Mouse (Mus musculus): ENCODE data around the gene D430041D05Rik. TPM values are rescaled to one million over a fixed set of nuclear protein-coding genes. Genes with fewer than 3 reads are reported as not detected.
A peak's percentile ranks its signal among the peaks of the same experiment; 100 is the strongest.

D430041D05Rik gene
- polyA plus RNA-seq, 1 experiment from 2014 or later = 11.8 TPM

- no peaks in the 10 kb centered on the region for H3K9me3 ChIP-seq
- no peaks in the 10 kb centered on the region for H3K27me3 ChIP-seq
- H3K4me2 ChIP-seq (replicated peaks) = no peak overlapping the region
- H3K9ac ChIP-seq (replicated peaks) = no peak overlapping the region
- H3K4me3 ChIP-seq = no peak overlapping the region
- H3K27ac ChIP-seq (replicated peaks) = no peak overlapping the region
- no peaks in the 10 kb centered on the region for H3K36me3 ChIP-seq
- no peak for ATAC-seq (replicated peaks)
- WGBS = 66% methylated on average over 6 of the region's 6 CpGs
- H3K4me1 ChIP-seq = peaks cover 19% of the 10 kb centered on the region
Observed at GRCm38 (mm10) chr2:104371606-104372130, 39.1 kb downstream of the D430041D05Rik start.

GRCm38 (mm10) chr2:104367836-104368298 lies 42.9 kb downstream of the D430041D05Rik start:
- WGBS = 3% methylated on average over 6 of the region's 6 CpGs
- ATAC-seq (replicated peaks) = peak; percentile 93
- Histone ChIP-seq H3K36me3 (no peaks in the 10 kb centered on the region), H3K4me1 (peaks cover 19% of the 10 kb centered on the region), H3K4me2 (replicated peaks) (no peak overlapping the region), H3K27me3 (no peaks in the 10 kb centered on the region), H3K4me3 (no peak overlapping the region), H3K9me3 (no peaks in the 10 kb centered on the region), H3K27ac (replicated peaks) (peak overlapping the region; percentile 81), H3K9ac (replicated peaks) (no peak overlapping the region)

- peak overlapping the region; percentile 81 for H3K27ac ChIP-seq (replicated peaks)
- ATAC-seq (replicated peaks) = peak; percentile 29
- no peak overlapping the region for H3K9ac ChIP-seq (replicated peaks)
- no peak overlapping the region for H3K4me2 ChIP-seq (replicated peaks)
- no peaks in the 10 kb centered on the region for H3K27me3 ChIP-seq
- no peaks in the 10 kb centered on the region for H3K9me3 ChIP-seq
- no peaks in the 10 kb centered on the region for H3K36me3 ChIP-seq
- H3K4me3 ChIP-seq = no peak overlapping the region
- WGBS = 54% methylated on average over 2 of the region's 2 CpGs
- H3K4me1 ChIP-seq = peaks cover 19% of the 10 kb centered on the region
Observed at GRCm38 (mm10) chr2:104367291-104367690, 43.5 kb downstream of the D430041D05Rik start.

DNA sequence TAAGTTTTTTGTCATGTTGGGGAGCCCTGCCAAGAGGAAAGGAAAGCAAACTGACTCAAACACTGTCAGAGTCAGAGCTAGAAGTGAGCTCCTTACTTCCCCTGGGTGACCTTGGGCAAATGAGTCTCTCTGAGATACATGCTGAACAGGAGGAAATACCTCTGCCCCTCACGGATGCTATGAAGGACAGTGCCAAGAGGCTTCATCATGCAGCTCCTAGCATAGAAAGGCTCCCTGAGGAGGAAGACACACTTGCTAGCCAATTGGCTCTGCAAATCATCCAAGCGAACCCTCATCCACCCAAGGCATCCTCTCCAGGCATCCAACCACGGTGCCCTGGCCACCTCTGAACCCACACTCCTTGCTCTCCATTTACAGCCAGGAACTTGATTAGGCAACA lies 51.5 kb downstream of the D430041D05Rik start:
- H3K4me1 ChIP-seq = 0 out of 2 replicates have a peak, but pooled peaks cover 5% of the 10 kb centered on the region
- H3K4me2 ChIP-seq (replicated peaks) = no peak overlapping the region
- H3K27ac ChIP-seq (replicated peaks) = no peak overlapping the region
- 81% methylated on average over 3 of the region's 3 CpGs for WGBS
- no peak overlapping the region for H3K4me3 ChIP-seq
- H3K27me3 ChIP-seq = no peaks in the 10 kb centered on the region
- H3K36me3 ChIP-seq = no peaks in the 10 kb centered on the region
- H3K9ac ChIP-seq (replicated peaks) = no peak overlapping the region
- ATAC-seq (replicated peaks) = no peak
- no peaks in the 10 kb centered on the region for H3K9me3 ChIP-seq

DNA sequence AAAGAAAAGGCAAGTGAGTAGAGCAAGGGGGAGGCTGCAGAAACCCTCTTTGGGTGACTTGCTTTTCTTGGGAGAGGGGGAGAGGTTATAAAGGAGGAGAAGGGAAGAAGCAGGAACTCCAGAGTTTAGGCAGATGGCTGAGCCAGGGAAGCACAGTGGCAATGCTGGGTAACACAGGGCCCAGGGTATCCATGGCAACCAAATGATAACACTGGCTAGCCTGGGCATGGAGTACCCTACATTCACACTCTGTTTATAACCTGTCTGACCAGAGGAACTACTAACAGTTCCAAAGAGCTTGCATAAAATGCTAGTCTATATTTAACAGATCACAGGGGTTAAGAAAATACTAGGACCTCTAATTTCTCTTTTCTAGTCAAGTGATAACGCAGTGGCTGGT lies 51.9 kb downstream of the D430041D05Rik start:
- Histone ChIP-seq H3K9ac (replicated peaks) (no peak overlapping the region), H3K4me2 (replicated peaks) (no peak overlapping the region), H3K27ac (replicated peaks) (no peak overlapping the region), H3K4me3 (no peak overlapping the region), H3K4me1 (0 out of 2 replicates have a peak, but pooled peaks cover 5% of the 10 kb centered on the region), H3K36me3 (no peaks in the 10 kb centered on the region), H3K9me3 (no peaks in the 10 kb centered on the region), H3K27me3 (no peaks in the 10 kb centered on the region)
- WGBS = 96% methylated on average over 1 of the region's 1 CpGs
- ATAC-seq (replicated peaks) = 0 out of 2 replicates have a peak, but pooled peaks have one; percentile 55

DNA sequence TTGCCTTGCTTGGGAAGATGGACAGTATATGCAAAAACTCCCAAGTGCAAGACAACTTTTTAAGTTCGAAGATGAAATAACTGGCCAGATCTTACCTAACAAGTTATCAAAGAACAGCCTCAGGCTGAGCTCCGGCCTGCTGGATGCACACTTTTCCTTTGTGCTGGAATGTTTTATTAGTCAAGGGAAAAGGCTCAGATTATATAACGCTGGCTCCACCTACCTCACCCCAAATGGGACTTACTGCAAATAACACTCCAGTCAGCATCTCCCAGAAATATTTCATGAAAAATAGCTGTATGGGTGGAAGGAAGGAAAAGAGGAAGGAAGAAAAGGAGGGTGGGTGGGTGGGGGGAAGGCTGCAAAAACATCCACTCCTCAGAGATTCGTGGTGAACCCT lies 54.3 kb downstream of the D430041D05Rik start:
- Histone ChIP-seq H3K9me3 (no peaks in the 10 kb centered on the region), H3K9ac (replicated peaks) (no peak overlapping the region), H3K36me3 (no peaks in the 10 kb centered on the region), H3K4me2 (replicated peaks) (no peak overlapping the region), H3K4me3 (no peak overlapping the region), H3K27me3 (no peaks in the 10 kb centered on the region), H3K27ac (replicated peaks) (no peak overlapping the region), H3K4me1 (peaks cover 16% of the 10 kb centered on the region; the same call in 1 of the 2 replicates)
- ATAC-seq (replicated peaks) = no peak
- WGBS = 90% methylated on average over 4 of the region's 4 CpGs

- no peaks in the 10 kb centered on the region for H3K36me3 ChIP-seq
- H3K9ac ChIP-seq (replicated peaks) = no peak overlapping the region
- peaks cover 19% of the 10 kb centered on the region; the same call in 1 of the 2 replicates for H3K4me1 ChIP-seq
- no peak for ATAC-seq (replicated peaks)
- no peak overlapping the region for H3K4me3 ChIP-seq
- H3K27ac ChIP-seq (replicated peaks) = no peak overlapping the region
- no peaks in the 10 kb centered on the region for H3K27me3 ChIP-seq
- H3K4me2 ChIP-seq (replicated peaks) = no peak overlapping the region
- no peaks in the 10 kb centered on the region for H3K9me3 ChIP-seq
Observed at GRCm38 (mm10) chr2:104354117-104354516, 56.7 kb downstream of the D430041D05Rik start.

GRCm38 (mm10) chr2:104352204-104352493 lies 58.7 kb downstream of the D430041D05Rik start:
- 41% methylated on average over 1 of the region's 1 CpGs for WGBS
- Histone ChIP-seq H3K9me3 (no peaks in the 10 kb centered on the region), H3K4me2 (replicated peaks) (no peak overlapping the region), H3K4me1 (peaks cover 14% of the 10 kb centered on the region; the same call in 1 of the 2 replicates), H3K36me3 (no peaks in the 10 kb centered on the region), H3K27ac (replicated peaks) (peak overlapping the region; percentile 70), H3K27me3 (no peaks in the 10 kb centered on the region), H3K9ac (replicated peaks) (no peak overlapping the region), H3K4me3 (no peak overlapping the region)
- ATAC-seq (replicated peaks) = peak; percentile 55; the same call in 1 of the 2 replicates

- Histone ChIP-seq H3K4me3 (no peak overlapping the region), H3K36me3 (no peaks in the 10 kb centered on the region), H3K9ac (replicated peaks) (no peak overlapping the region), H3K27ac (replicated peaks) (peak overlapping the region; percentile 70), H3K4me2 (replicated peaks) (no peak overlapping the region), H3K4me1 (peaks cover 14% of the 10 kb centered on the region; the same call in 1 of the 2 replicates), H3K9me3 (no peaks in the 10 kb centered on the region), H3K27me3 (no peaks in the 10 kb centered on the region)
- 53% methylated on average over 13 of the region's 13 CpGs for WGBS
- peak; percentile 65 for ATAC-seq (replicated peaks)
Observed at GRCm38 (mm10) chr2:104351415-104352203, 59.2 kb downstream of the D430041D05Rik start.

GRCm38 (mm10) chr2:104337619-104338018 lies 73.2 kb downstream of the D430041D05Rik start:
- Histone ChIP-seq H3K4me1 (no peaks in the 10 kb centered on the region; the same call in 1 of the 2 replicates), H3K36me3 (no peaks in the 10 kb centered on the region), H3K4me3 (no peak overlapping the region), H3K27ac (replicated peaks) (no peak overlapping the region), H3K9ac (replicated peaks) (no peak overlapping the region), H3K9me3 (no peaks in the 10 kb centered on the region), H3K4me2 (replicated peaks) (no peak overlapping the region), H3K27me3 (no peaks in the 10 kb centered on the region)
- no peak for ATAC-seq (replicated peaks)

- no peaks in the 10 kb centered on the region; the same call in 1 of the 2 replicates for H3K4me1 ChIP-seq
- no peak overlapping the region for H3K4me2 ChIP-seq (replicated peaks)
- no peak overlapping the region for H3K27ac ChIP-seq (replicated peaks)
- H3K36me3 ChIP-seq = no peaks in the 10 kb centered on the region
- H3K4me3 ChIP-seq = no peak overlapping the region
- ATAC-seq (replicated peaks) = no peak
- H3K9ac ChIP-seq (replicated peaks) = no peak overlapping the region
- no peaks in the 10 kb centered on the region for H3K9me3 ChIP-seq
- no peaks in the 10 kb centered on the region for H3K27me3 ChIP-seq
- WGBS = 26% methylated on average over 6 of the region's 6 CpGs
Observed at GRCm38 (mm10) chr2:104335824-104336223, 75.0 kb downstream of the D430041D05Rik start.

DNA sequence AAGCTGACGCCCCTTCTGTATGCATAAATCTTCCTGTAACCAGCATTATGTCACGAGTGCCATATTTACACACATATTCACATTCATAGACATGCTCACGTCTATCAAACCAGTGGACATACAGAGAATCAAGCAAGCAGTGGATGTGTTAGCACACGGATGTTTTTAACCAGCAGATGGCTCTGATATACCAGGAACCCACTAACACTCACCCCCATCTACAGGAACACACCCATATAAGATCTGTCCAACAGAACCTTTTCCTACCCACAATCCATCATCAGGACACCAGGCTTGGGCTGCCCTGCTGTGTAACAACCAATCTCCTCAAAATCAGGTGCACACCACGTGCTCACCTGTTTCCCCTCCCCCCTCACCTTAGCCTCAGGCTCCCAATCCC lies 76.9 kb downstream of the D430041D05Rik start:
- 70% methylated on average over 5 of the region's 5 CpGs for WGBS

More for the DNA sequence above, 76.9 kb downstream of the D430041D05Rik start:
- no peaks in the 10 kb centered on the region for H3K9me3 ChIP-seq
- no peak overlapping the region for H3K9ac ChIP-seq (replicated peaks)
- H3K27ac ChIP-seq (replicated peaks) = no peak overlapping the region
- H3K4me2 ChIP-seq (replicated peaks) = no peak overlapping the region
- no peaks in the 10 kb centered on the region for H3K36me3 ChIP-seq
- H3K4me1 ChIP-seq = no peaks in the 10 kb centered on the region; the same call in 1 of the 2 replicates
- no peaks in the 10 kb centered on the region for H3K27me3 ChIP-seq
- H3K4me3 ChIP-seq = no peak overlapping the region
- ATAC-seq (replicated peaks) = peak; percentile 56

Measured in forebrain, embryonic 15.5 days (tissue).